ENCODE assay signal across 1 mouse cellular context in the genomic region with DNA sequence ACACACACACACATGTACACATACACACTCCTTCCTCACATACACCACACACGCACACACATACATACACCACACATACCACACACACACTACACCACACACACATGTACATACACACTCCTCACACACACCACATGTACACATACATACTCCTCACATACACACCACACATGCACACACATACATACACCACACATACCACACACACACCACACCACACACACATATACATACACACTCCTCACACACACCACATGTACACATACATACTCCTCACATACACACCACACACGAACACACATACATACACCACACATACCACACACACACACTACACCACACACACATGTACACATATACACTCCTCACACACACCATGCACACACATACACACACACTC.
TF ChIP-seq lines count a peak whose summit lies in the region.

No protein-coding gene starts in this region.

TF ChIP-seq in CH12.LX, 34 proteins besides CTCF, POLR2A, EP300 and RAD21 (continued from another document):
- TF ChIP-seq MEF2A (IDR thresholded peaks at IDR 0.05; ENCODE audit: borderline replicate concordance, low read depth, low read length) = no peak
- no peak for TF ChIP-seq IRF4 (IDR thresholded peaks at IDR 0.05; ENCODE audit: low read depth, low read length)
- no peak for TF ChIP-seq MAFK (IDR thresholded peaks at IDR 0.05; ENCODE audit: insufficient replicate concordance, low read length)
- TF ChIP-seq MXI1 (IDR thresholded peaks at IDR 0.05; ENCODE audit: low read depth, low read length) = no peak
- TF ChIP-seq HCFC1 (IDR thresholded peaks at IDR 0.05; ENCODE audit: low read depth, low read length) = no peak
- TF ChIP-seq ZKSCAN1 (IDR thresholded peaks at IDR 0.05; ENCODE audit: borderline replicate concordance, low read depth, low read length) = no peak
- TF ChIP-seq JUN (IDR thresholded peaks at IDR 0.05; ENCODE audit: insufficient read depth, low read depth, low read length) = no peak
- TF ChIP-seq BHLHE40 (IDR thresholded peaks at IDR 0.05; ENCODE audit: low read depth, low read length) = no peak
- TF ChIP-seq E2F4 (IDR thresholded peaks at IDR 0.05; ENCODE audit: insufficient replicate concordance, low read depth, low read length) = no peak
- no peak for TF ChIP-seq RCOR1 (conservative IDR thresholded peaks at IDR 0.05; ENCODE audit: low read depth, low read length)
- TF ChIP-seq JUND (conservative IDR thresholded peaks at IDR 0.05; ENCODE audit: low read depth, low read length) = no peak
- TF ChIP-seq SMC3 (IDR thresholded peaks at IDR 0.05; ENCODE audit: low read depth, low read length) = no peak
- TF ChIP-seq MYC (IDR thresholded peaks at IDR 0.05; ENCODE audit: low read depth, low read length) = no peak
- no peak for TF ChIP-seq ETS1 (conservative IDR thresholded peaks at IDR 0.05; ENCODE audit: low read depth, low read length)
- TF ChIP-seq UBTF (IDR thresholded peaks at IDR 0.05; ENCODE audit: low read depth, low read length) = no peak
- TF ChIP-seq NRF1 (IDR thresholded peaks at IDR 0.05; ENCODE audit: low read depth, low read length) = no peak
TF ChIP-seq in CH12.LX: peak in this region for 0.
